Mouse (Mus musculus) stomach, embryonic 15.5 days (tissue): Measurements from ENCODE around the gene Gm49405. TPM values are rescaled to one million over a fixed set of nuclear protein-coding genes. Genes with fewer than 3 reads are reported as not detected.
A peak's percentile ranks its signal among the peaks of the same experiment; 100 is the strongest.
"Not testable (repeated sequence)": the region's sequence is repeated elsewhere in the genome, so short reads cannot be mapped to it uniquely, and the experiment has no call there.

Experiments used
- ATAC-seq: fragments of 200-750 bp; cut with Nextera tagmentation; 2 replicates; pipeline ENCODE4 v1.8.0; 2017; ENCODE audit warnings: low read depth, moderate number of reproducible peaks, moderate TSS enrichment; ENCODE audit not compliant: insufficient read depth, low FRiP score
- H3K27ac ChIP-seq: fragments of 300-500 bp; sonication (generic); 2 replicates; pipeline ENCODE4 v1.5.1; 2015; ENCODE audit warnings: mild to moderate bottlenecking, inconsistent platforms
- H3K27me3 ChIP-seq: fragments of 300-500 bp; sonication (generic); replicated peaks from 2 replicates; pipeline ENCODE4 v1.6.1; 2015; ENCODE audit warnings: inconsistent platforms
- H3K36me3 ChIP-seq: fragments of 300-500 bp; sonication (generic); 2 replicates; pipeline ENCODE4 v1.6.1; 2015; ENCODE audit warnings: inconsistent platforms
- H3K4me1 ChIP-seq: fragments of 300-500 bp; sonication (generic); 2 replicates; pipeline ENCODE4 v1.6.1; 2015; ENCODE audit warnings: inconsistent platforms
- H3K4me2 ChIP-seq: fragments of 300-500 bp; sonication (generic); 2 replicates; pipeline ENCODE4 v1.6.1; 2015; ENCODE audit warnings: mild to moderate bottlenecking, inconsistent platforms
- H3K4me3 ChIP-seq: fragments of 300-500 bp; sonication (generic); replicated peaks from 2 replicates; pipeline ENCODE4 v1.5.1; 2015; ENCODE audit warnings: inconsistent platforms
- H3K9ac ChIP-seq: fragments of 300-500 bp; sonication (generic); 2 replicates; pipeline ENCODE4 v1.6.1; 2015; ENCODE audit warnings: inconsistent platforms
- H3K9me3 ChIP-seq: fragments of 300-500 bp; sonication (generic); 2 replicates; pipeline ENCODE4 v1.6.1; 2016; ENCODE audit warnings: inconsistent platforms
- WGBS: fragments of 180-500 bp; shearing (Covaris S2); methylation state at CpG from one replicate; pipeline ENCODE4 v1.1.7; 2015; 5-methylcytosine and 5-hydroxymethylcytosine counted together
- polyA plus RNA-seq: library from polyadenylated mRNA; unstranded; fragments of >200 nt; fragmentation: Nextera tagmentation; extraction: Ambion mirVana; gene quantifications from 2 replicates; pipeline ENCODE4 v1.2.1, GENCODE M21; 2015

Gm49405 gene
- polyA plus RNA-seq, 1 experiment from 2014 or later: 3.5 TPM

GRCm38 (mm10) chr19:4042124-4042523, 41.7 kb downstream of the Gm49405 start:
- Histone ChIP-seq H3K9me3 (no peaks in the 10 kb centered on the region), H3K9ac (no peak overlapping the region), H3K4me1 (peaks cover 11% of the 10 kb centered on the region), H3K27me3 (no peaks in the 10 kb centered on the region), H3K4me2 (no peak overlapping the region; the same call in 1 of the 2 replicates), H3K4me3 (no peak overlapping the region), H3K36me3 (no peaks in the 10 kb centered on the region), H3K27ac (no peak overlapping the region)
- WGBS: 59% methylated on average over 14 of the region's 14 CpGs
- no peak; the same call in 1 of the 2 replicates for ATAC-seq

- not testable (repeated sequence) for H3K4me3 ChIP-seq
- WGBS: 86% methylated on average over 5 of the region's 5 CpGs
Observed at GRCm38 (mm10) chr19:4044109-4044508, 43.7 kb downstream of the Gm49405 start.

GRCm38 (mm10) chr19:4045966-4046865, 45.8 kb downstream of the Gm49405 start, which contains the start of gene Gstp2:
TSS of gene Gstp2 (minus strand) at chr19:4046023.
- H3K4me3 ChIP-seq: no peak within 1 kb of the TSS
- no peak within 1 kb of the TSS for H3K9ac ChIP-seq
- peaks cover 13% of the 10 kb centered on the region for H3K4me1 ChIP-seq
- WGBS: 22% methylated on average over 16 of the region's 16 CpGs
- H3K27me3 ChIP-seq: no peaks in the 10 kb centered on the region
- H3K27ac ChIP-seq: peak within 1 kb of the TSS; percentile 93
- ATAC-seq: peak; percentile 82
- H3K4me2 ChIP-seq: peak within 1 kb of the TSS; percentile 39
- no peaks in the 10 kb centered on the region for H3K36me3 ChIP-seq
- H3K9me3 ChIP-seq: no peaks in the 10 kb centered on the region

More at GRCm38 (mm10) chr19:4044109-4044508, 43.7 kb downstream of the Gm49405 start:
- H3K27me3 ChIP-seq, H3K9me3 ChIP-seq, H3K4me2 ChIP-seq, H3K36me3 ChIP-seq, ATAC-seq, H3K9ac ChIP-seq, H3K27ac ChIP-seq: not testable (repeated sequence)
- H3K4me1 ChIP-seq: peaks cover 13% of the 10 kb centered on the region

GRCm38 (mm10) chr19:4046866-4047254, 46.4 kb downstream of the Gm49405 start:
- peak; percentile 86 for ATAC-seq
- 0 out of 2 replicates have a peak overlapping the region, but pooled peaks have one; percentile 3 for H3K4me2 ChIP-seq
- peak overlapping the region; percentile 93 for H3K27ac ChIP-seq

GRCm38 (mm10) chr19:4047859-4048258, 47.4 kb downstream of the Gm49405 start:
- Histone ChIP-seq H3K27ac (peak overlapping the region; percentile 93; the same call in 1 of the 2 replicates), H3K27me3 (no peaks in the 10 kb centered on the region), H3K4me3 (no peak overlapping the region), H3K4me1 (peaks cover 13% of the 10 kb centered on the region), H3K9me3 (no peaks in the 10 kb centered on the region), H3K9ac (no peak overlapping the region), H3K36me3 (no peaks in the 10 kb centered on the region), H3K4me2 (no peak overlapping the region)
- ATAC-seq: no peak
- WGBS: 20% methylated on average over 4 of the region's 4 CpGs

More at GRCm38 (mm10) chr19:4046866-4047254, 46.4 kb downstream of the Gm49405 start:
- no peaks in the 10 kb centered on the region for H3K9me3 ChIP-seq
- H3K9ac ChIP-seq: no peak overlapping the region
- H3K4me3 ChIP-seq: no peak overlapping the region
- H3K4me1 ChIP-seq: peaks cover 13% of the 10 kb centered on the region
- no peaks in the 10 kb centered on the region for H3K27me3 ChIP-seq
- 60% methylated on average over 8 of the region's 8 CpGs for WGBS
- no peaks in the 10 kb centered on the region for H3K36me3 ChIP-seq

GRCm38 (mm10) chr19:4049069-4049468, 48.6 kb downstream of the Gm49405 start:
- H3K4me2 ChIP-seq: not testable (repeated sequence)

GRCm38 (mm10) chr19:4051016-4051415, 50.6 kb downstream of the Gm49405 start:
- Histone ChIP-seq H3K9me3 (no peaks in the 10 kb centered on the region), H3K4me2 (no peak overlapping the region), H3K4me3 (no peak overlapping the region), H3K9ac (no peak overlapping the region), H3K36me3 (no peaks in the 10 kb centered on the region), H3K27ac (no peak overlapping the region), H3K4me1 (peaks cover 8% of the 10 kb centered on the region; the same call in 1 of the 2 replicates), H3K27me3 (no peaks in the 10 kb centered on the region)
- WGBS: 93% methylated on average over 5 of the region's 5 CpGs
- ATAC-seq: no peak

More at GRCm38 (mm10) chr19:4049069-4049468, 48.6 kb downstream of the Gm49405 start:
- H3K27me3 ChIP-seq, H3K9me3 ChIP-seq, H3K9ac ChIP-seq, ATAC-seq, H3K4me3 ChIP-seq, H3K27ac ChIP-seq, H3K36me3 ChIP-seq: not testable (repeated sequence)
- 82% methylated on average over 5 of the region's 5 CpGs for WGBS
- H3K4me1 ChIP-seq: peaks cover 13% of the 10 kb centered on the region

- Histone ChIP-seq H3K27me3 (no peaks in the 10 kb centered on the region), H3K4me2 (no peak overlapping the region), H3K4me1 (0 out of 2 replicates have a peak, but pooled peaks cover 4% of the 10 kb centered on the region), H3K9ac (no peak overlapping the region), H3K9me3 (no peaks in the 10 kb centered on the region), H3K4me3 (no peak overlapping the region), H3K36me3 (no peaks in the 10 kb centered on the region), H3K27ac (no peak overlapping the region)
- 54% methylated on average over 10 of the region's 10 CpGs for WGBS
- ATAC-seq: no peak
Observed at GRCm38 (mm10) chr19:4051741-4052515, 51.5 kb downstream of the Gm49405 start.

- no peak overlapping the region for H3K4me2 ChIP-seq
- H3K36me3 ChIP-seq: no peaks in the 10 kb centered on the region
- H3K27me3 ChIP-seq: no peaks in the 10 kb centered on the region
- no peak overlapping the region for H3K9ac ChIP-seq
- H3K27ac ChIP-seq: no peak overlapping the region
- H3K4me3 ChIP-seq: no peak overlapping the region
- H3K4me1 ChIP-seq: no peaks in the 10 kb centered on the region
- WGBS: 69% methylated on average over 5 of the region's 5 CpGs
- ATAC-seq: no peak
- no peaks in the 10 kb centered on the region for H3K9me3 ChIP-seq
Observed at GRCm38 (mm10) chr19:4052516-4053030, 52.1 kb downstream of the Gm49405 start.

GRCm38 (mm10) chr19:4054613-4055012, 54.2 kb downstream of the Gm49405 start:
- H3K9ac ChIP-seq: no peak overlapping the region
- no peaks in the 10 kb centered on the region for H3K27me3 ChIP-seq
- H3K4me1 ChIP-seq: no peaks in the 10 kb centered on the region
- H3K9me3 ChIP-seq: no peaks in the 10 kb centered on the region
- H3K4me2 ChIP-seq: no peak overlapping the region
- ATAC-seq: no peak
- 83% methylated on average over 5 of the region's 5 CpGs for WGBS
- H3K4me3 ChIP-seq: no peak overlapping the region
- no peaks in the 10 kb centered on the region for H3K36me3 ChIP-seq
- no peak overlapping the region for H3K27ac ChIP-seq
